Mouse (Mus musculus): Measurements from ENCODE around the gene Ypel2.
A peak's percentile ranks its signal among the peaks of the same experiment; 100 is the strongest.

DNA sequence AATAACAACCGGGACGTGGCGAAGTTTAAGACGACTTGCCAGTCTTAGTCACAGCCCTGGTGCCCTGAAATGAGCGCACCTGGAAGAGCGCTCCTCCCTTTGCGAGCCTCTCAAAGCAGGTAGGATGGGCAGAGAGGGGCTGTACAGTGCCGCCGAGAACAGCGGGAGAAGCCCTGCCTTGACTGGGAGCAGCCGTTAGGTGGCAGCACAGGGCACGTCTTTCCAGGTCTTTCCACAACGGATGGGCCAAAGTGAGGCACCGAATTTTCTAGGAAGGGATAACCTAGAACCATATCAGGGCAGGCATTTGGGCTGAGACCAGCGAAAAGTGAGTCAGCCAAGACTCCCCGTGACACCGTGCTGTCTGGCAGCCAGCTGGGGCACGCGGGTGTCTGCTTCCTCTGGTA, 99.3 kb downstream of the Ypel2 start:
- TF ChIP-seq POLR2A (IDR thresholded peaks at IDR 0.05; ENCODE audit: low read depth, low read length) (no peak), CTCF (IDR thresholded peaks at IDR 0.05; ENCODE audit: extremely low read depth, insufficient read depth, insufficient read length, insufficient replicate concordance) (peak; percentile 90)
